Mouse (Mus musculus) effector memory CD4-positive, alpha-beta T cell, adult 5 months (primary cell): ENCODE results near the gene Lingo4. TPM values are rescaled to one million over a fixed set of nuclear protein-coding genes. Genes with fewer than 3 reads are reported as not detected.

ENCODE experiments used
- polyA plus RNA-seq: library from polyadenylated mRNA; unstranded; fragments of 100-300 nt; shearing (Covaris generic); gene quantifications from one replicate; pipeline ENCODE4 v1.2.1, GENCODE M21; 2017

The Lingo4 gene
- not detected for polyA plus RNA-seq

DNA sequence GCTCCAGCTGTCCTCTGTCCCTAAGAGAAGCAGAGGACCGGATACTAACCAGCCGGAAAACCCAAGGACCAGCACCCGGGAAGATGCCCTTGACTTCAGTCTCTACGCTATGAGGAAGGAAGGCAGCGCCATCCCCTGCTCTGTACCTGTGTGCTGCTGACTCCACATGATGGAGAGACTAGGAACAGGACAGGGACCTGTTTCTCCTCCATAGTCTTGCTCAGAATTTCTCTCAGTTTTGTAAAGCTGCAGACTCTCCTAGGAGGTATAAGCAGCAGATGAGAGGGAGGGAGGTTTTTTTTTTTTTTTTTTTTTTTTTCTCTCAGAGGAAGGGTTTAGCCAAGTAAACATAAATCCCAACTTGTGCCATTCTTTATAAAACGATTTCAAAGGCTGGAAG is at the start of gene Lingo4:
Lingo4 (plus strand) TSS at position 301 of the 400 bp plus-strand sequence.

DNA sequence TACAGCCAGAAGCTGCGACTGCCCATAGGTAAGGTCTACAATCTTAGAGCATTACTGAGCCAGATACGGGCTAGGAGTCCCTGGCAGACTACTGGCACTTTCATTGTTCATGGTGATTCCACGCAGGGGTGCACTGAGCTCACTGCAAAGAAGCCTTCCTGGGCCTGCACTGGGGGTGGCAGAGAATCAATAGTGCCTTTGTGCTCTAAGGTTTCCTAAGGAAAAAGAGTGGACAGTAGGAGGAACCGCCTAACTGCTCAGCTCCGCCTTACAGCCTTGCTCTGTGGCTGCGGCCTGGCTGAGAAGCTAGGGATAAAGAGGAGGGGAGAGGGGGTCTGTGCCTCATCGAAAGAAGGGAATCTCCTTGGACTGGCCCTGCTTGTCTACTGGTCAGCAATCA is 36.2 kb upstream of the Lingo4 start, which contains the start of gene C2cd4d:
C2cd4d (plus strand) TSS at position 301 of the 400 bp plus-strand sequence.

DNA sequence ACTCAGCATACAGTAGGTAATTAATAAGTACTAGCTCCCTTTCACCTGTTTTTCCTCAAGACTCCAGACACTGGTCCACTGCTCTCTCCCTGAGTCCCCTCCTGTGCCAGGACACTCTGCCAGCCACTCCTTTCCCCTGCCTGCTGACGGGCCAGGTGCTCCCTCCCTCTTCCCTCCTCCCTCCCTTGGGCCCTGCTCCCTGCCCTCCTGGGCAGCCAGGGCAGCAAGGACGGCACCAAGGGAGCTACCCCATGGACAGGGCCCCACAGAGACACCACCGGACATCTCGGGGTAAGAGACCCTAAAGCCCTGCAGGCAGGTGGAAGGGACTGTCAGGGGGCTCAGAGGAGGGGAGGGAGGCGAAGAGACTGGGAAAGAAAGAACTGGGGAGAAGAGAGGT is 25.7 kb upstream of the Lingo4 start, which contains the start of gene Rorc:
Rorc (plus strand) TSS at position 154 of the 400 bp plus-strand sequence.

DNA sequence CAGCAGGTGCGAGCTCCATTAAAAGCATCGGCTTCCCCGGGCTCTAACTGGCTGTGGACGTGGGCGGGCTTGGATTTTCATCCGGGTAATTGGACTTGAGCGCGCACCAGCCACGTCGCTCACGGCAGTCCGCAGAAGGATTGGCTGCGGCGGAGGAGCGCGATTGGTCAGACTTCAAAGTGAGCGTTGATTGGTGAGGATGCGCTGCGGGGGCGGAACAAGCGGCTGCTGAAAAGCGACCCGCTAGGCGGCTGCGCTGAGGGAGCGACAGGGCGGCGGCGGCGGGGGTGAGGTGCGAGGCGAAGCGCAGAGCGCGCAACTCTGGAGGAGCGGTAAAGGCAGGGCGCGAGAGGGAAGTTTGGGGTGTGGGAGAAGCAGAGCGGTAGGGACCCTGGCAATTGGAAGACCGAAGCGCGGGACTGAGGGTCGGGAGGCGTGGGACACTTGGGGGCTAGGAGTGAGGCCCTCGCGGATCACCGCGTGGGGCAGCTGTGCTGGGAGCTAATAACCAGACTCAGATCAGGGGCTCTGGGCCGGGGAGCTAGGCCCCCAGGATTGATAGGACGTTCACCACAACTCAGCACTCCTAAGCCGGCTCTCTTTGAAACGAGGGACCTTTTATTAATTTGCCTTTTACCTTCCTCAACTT is 14.8 kb downstream of the Lingo4 start, which contains the start of gene Tdrkh:
Tdrkh (plus strand) TSS at position 243 of the 649 bp plus-strand sequence.

DNA sequence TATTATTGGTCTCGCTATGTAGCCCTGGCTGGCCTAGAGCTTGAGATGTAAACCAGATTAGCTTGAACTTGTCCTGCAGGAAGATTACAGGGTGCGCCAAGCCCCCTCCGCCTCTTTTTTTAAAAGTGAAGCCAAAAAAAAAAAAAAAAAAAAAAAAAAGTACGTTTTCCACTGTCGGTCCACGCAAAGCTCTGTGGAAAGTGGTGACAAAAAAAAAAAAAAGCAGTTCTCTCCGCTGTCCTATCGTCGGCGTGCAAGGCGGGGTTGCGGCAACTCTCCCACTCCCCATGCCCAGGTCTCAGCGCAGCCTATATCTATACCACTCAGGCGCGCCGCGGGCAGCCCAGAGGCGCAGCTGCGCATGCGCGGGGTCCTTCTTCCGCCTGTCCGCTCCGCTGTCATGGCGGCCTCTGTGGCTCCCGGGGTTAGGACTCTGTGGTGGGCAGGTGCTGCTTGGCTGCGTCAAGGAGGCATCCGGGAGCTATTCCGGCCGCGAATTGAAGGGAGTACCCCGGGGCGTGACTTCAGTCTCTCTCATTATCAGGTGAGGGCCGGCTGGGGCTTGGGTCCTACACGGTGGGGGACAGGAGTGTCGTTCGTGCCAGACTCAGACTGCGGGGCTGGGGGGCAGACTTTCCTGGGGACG is 44.8 kb downstream of the Lingo4 start, which contains the start of gene Mrpl9:
Mrpl9 (plus strand) TSS at position 368 of the 646 bp plus-strand sequence.

DNA sequence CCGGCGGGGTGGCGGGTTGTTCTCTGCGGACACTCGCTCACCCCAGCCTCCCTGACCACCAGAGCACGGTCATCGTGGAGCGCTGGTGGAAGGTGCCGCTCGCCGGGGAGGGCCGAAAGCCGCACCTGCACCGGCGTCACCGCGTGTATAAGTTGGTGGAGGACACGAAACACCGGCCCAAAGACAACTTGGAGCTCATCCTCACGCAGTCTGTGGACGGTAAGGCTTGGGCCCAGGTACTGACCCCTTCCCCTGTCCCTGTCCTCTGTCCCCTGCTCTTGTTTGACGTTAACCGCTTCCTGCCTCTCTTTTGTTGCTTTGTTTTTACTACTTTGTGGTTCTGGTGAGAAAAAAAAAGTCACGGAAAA is 45.3 kb downstream of the Lingo4 start, which contains the start of gene Oaz3:
Oaz3 (minus strand) TSS at position 319 of the 368 bp plus-strand sequence.

Other genes starting within 250 kb of the Lingo4 start
- not detected for gene Gm10696, start 220.3 kb upstream of the Lingo4 start, polyA plus RNA-seq
- gene Gm5286, start 201.8 kb upstream of the Lingo4 start, polyA plus RNA-seq = not detected
- not detected for gene Gm4778, start 134.5 kb upstream of the Lingo4 start, polyA plus RNA-seq
- 5.0 TPM for gene Them4, start 88.4 kb upstream of the Lingo4 start, polyA plus RNA-seq
- not detected for gene Them5, start 56.4 kb upstream of the Lingo4 start, polyA plus RNA-seq
- gene C2cd4d, start 36.1 kb upstream of the Lingo4 start, polyA plus RNA-seq = not detected
- gene Rorc, start 25.7 kb upstream of the Lingo4 start, polyA plus RNA-seq = not detected
- gene Tdrkh, start 14.8 kb downstream of the Lingo4 start, polyA plus RNA-seq = 2.5 TPM
- 61.5 TPM for gene Mrpl9, start 44.8 kb downstream of the Lingo4 start, polyA plus RNA-seq
- gene Oaz3, start 45.4 kb downstream of the Lingo4 start, polyA plus RNA-seq = 1.8 TPM
- not detected for gene Celf3, start 79.8 kb downstream of the Lingo4 start, polyA plus RNA-seq
- 1.8 TPM for gene Riiad1, start 81.8 kb downstream of the Lingo4 start, polyA plus RNA-seq
- 15.6 TPM for gene Snx27, start 184.2 kb downstream of the Lingo4 start, polyA plus RNA-seq
- not detected for gene Gm10972, start 244.6 kb downstream of the Lingo4 start, polyA plus RNA-seq